Mouse (Mus musculus): ENCODE measurements around the gene Cad. TPM values are rescaled to one million over a fixed set of nuclear protein-coding genes. Genes with fewer than 3 reads are reported as not detected.
A peak's percentile ranks its signal among the peaks of the same experiment; 100 is the strongest.

The Cad gene
- total and polyA plus RNA-seq, 3 experiments = 228 to 383 (median 254) TPM

DNA sequence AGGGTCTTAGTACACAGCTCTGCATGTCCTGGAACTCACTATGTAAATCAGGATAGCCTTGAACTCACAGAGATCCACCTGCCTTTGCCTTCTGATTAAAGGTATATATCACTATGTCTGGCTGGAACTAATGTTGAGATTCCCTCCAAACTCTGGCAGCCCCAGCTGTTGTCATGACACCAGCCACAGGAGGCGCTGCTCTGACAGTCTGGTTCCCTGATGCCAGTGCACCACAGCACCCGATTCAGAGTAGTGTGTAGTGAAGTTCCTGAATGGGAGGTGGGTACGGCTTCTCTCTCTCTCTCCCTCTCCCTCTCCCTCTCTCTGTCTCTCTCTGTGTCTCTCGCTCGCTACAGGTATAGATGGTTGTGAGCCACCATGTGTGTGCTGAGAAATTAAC, 27.8 kb downstream of the Cad start:
- H3K27ac ChIP-seq (ENCODE audit: control insufficient read depth, low read depth, low read length) = no peak overlapping the region; the same call in 1 of the 2 replicates
- no peaks in the 10 kb centered on the region for H3K9me3 ChIP-seq (replicated peaks; ENCODE audit: insufficient read depth, low read length)
- peaks cover 0 to 3% of the 10 kb centered on the region in 2 experiments; a peak in 3 of 4 replicates for H3K36me3 ChIP-seq (ENCODE audit: control insufficient read depth in 1 of 2, insufficient read depth in 2 of 2, low read length in 2 of 2)
- H3K79me2 ChIP-seq (ENCODE audit: control insufficient read depth, insufficient read depth, low read length, poor library complexity) = no peaks in the 10 kb centered on the region
- peak overlapping the region; percentile 52 for H3K9ac ChIP-seq (ENCODE audit: control insufficient read depth, low read depth, low read length, poor library complexity, severe bottlenecking)
- peak overlapping the region; percentile 23 to 32; a peak in 3 of 4 replicates for H3K4me3 ChIP-seq (ENCODE audit: control insufficient read depth in 1 of 2, insufficient read depth in 1 of 2, low read depth in 2 of 2, low read length in 2 of 2)
- no peak; the same call in 1 of the 2 replicates for TF ChIP-seq ELF1 (IDR thresholded peaks at IDR 0.05; ENCODE audit: low read depth, low read length)
- 0 out of 2 replicates have a peak, but pooled peaks have one; percentile 31 for TF ChIP-seq SMC3 (IDR thresholded peaks at IDR 0.05; ENCODE audit: low read depth, low read length)
- no peak for TF ChIP-seq MYC (IDR thresholded peaks at IDR 0.05; ENCODE audit: low read depth, low read length)
- peak; percentile 45 for TF ChIP-seq RAD21 (IDR thresholded peaks at IDR 0.05; ENCODE audit: low read depth, low read length)
- peak; percentile 43; the same call in 1 of the 2 replicates for TF ChIP-seq TBP (IDR thresholded peaks at IDR 0.05; ENCODE audit: low read depth, low read length)
- TF ChIP-seq SIN3A (IDR thresholded peaks at IDR 0.05; ENCODE audit: low read length) = peak; percentile 19
- peak in 1 of 2 experiments; percentile 21; a peak in 1 of 4 replicates for TF ChIP-seq POLR2A (IDR thresholded peaks at IDR 0.05; ENCODE audit: control insufficient read depth in 1 of 2, insufficient read depth in 1 of 2, low read depth in 1 of 2, low read length in 2 of 2, poor library complexity in 1 of 2)
- peak; percentile 28; the same call in 1 of the 2 replicates for TF ChIP-seq POLR2AphosphoS2 (IDR thresholded peaks at IDR 0.05; ENCODE audit: low read length)
- TF ChIP-seq ZC3H11A (IDR thresholded peaks at IDR 0.05; ENCODE audit: low read depth, low read length) = no peak
- TF ChIP-seq MAFK (IDR thresholded peaks at IDR 0.05; ENCODE audit: borderline replicate concordance, low read depth, low read length) = no peak
- TF ChIP-seq TCF12 (IDR thresholded peaks at IDR 0.05; ENCODE audit: low read depth, low read length) = no peak
- TF ChIP-seq CTCF (IDR thresholded peaks at IDR 0.05 in 2 of 3, conservative IDR thresholded peaks at IDR 0.05 in 1 of 3; ENCODE audit: control insufficient read depth in 1 of 3, insufficient read depth in 1 of 3, low read depth in 2 of 3, low read length in 3 of 3, poor library complexity in 1 of 3, severe bottlenecking in 1 of 3) = peak; percentile 93 to 94 (median 94)
- no peak for TF ChIP-seq NRF1 (IDR thresholded peaks at IDR 0.05; ENCODE audit: insufficient read depth, low read depth, low read length, poor library complexity, severe bottlenecking)
- DNase-seq (ENCODE audit: low read depth, low spot score) = peak; percentile 93
- peaks cover 0 to 11% of the 10 kb centered on the region in 2 experiments; a peak in 2 of 4 replicates for H3K4me1 ChIP-seq (ENCODE audit: control insufficient read depth in 1 of 2, insufficient read depth in 2 of 2, low read length in 2 of 2)
- no peaks in the 10 kb centered on the region; a peak in 1 of 4 replicates for H3K27me3 ChIP-seq (ENCODE audit: control insufficient read depth in 1 of 2, insufficient read depth in 2 of 2, low read length in 2 of 2)

DNA sequence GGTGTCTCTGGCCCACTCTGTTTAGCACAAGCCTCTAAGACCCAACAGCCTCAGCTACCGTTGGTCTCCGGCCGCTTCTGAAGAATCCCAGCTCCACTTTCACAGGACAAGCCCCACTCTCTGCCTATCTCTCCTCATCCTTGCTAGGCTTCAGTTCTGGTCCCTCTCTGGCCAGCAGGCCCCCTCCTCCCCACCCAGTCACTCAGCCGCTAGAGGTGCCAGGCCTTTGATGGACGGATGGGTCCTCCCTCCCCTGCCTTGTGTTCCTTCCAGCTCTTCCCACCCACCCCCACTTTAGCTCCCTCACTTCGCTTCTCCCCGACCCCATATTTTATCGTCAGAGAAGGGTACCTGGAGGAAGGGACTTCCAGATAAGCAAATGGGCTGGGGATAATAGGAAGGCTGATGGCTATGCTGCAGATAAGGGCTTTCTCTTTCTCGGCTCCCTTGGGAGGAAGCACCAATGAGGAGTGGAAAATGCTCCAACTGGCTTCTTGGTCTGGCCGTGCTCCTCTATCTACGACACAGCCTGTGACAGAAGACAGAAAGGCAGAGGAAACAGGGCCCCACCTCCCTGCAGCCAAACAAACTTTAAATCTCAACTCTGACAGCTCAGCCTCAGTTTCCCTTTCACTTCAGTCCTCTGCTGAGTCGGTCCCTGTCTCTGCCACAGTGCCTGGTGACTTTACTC, 28.5 kb downstream of the Cad start:
- Histone ChIP-seq H3K4me1 (ENCODE audit: control insufficient read depth in 1 of 2, insufficient read depth in 2 of 2, low read length in 2 of 2) (peaks cover 0 to 11% of the 10 kb centered on the region in 2 experiments; a peak in 2 of 4 replicates), H3K9ac (ENCODE audit: control insufficient read depth, low read depth, low read length, poor library complexity, severe bottlenecking) (peak overlapping the region; percentile 52), H3K36me3 (ENCODE audit: control insufficient read depth in 1 of 2, insufficient read depth in 2 of 2, low read length in 2 of 2) (peaks cover 0 to 3% of the 10 kb centered on the region in 2 experiments; a peak in 3 of 4 replicates), H3K79me2 (ENCODE audit: control insufficient read depth, insufficient read depth, low read length, poor library complexity) (no peaks in the 10 kb centered on the region), H3K27ac (ENCODE audit: control insufficient read depth, low read depth, low read length) (no peak overlapping the region; the same call in 1 of the 2 replicates), H3K9me3 (replicated peaks; ENCODE audit: insufficient read depth, low read length) (no peaks in the 10 kb centered on the region), H3K4me3 (ENCODE audit: control insufficient read depth in 1 of 2, insufficient read depth in 1 of 2, low read depth in 2 of 2, low read length in 2 of 2) (peak overlapping the region; percentile 23 to 32; a peak in 3 of 4 replicates), H3K27me3 (ENCODE audit: control insufficient read depth in 1 of 2, insufficient read depth in 2 of 2, low read length in 2 of 2) (peaks cover 0 to 4% of the 10 kb centered on the region in 2 experiments; a peak in 2 of 4 replicates)
- TF ChIP-seq EP300 (IDR thresholded peaks at IDR 0.05; ENCODE audit: low read depth in 1 of 2, low read length in 2 of 2) (peak; percentile 22 to 50; a peak in 2 of 4 replicates), E2F4 (IDR thresholded peaks at IDR 0.05; ENCODE audit: borderline replicate concordance, low read depth, low read length) (no peak), TAL1 (IDR thresholded peaks at IDR 0.05; ENCODE audit: low read length) (peak; percentile 16; the same call in 1 of the 2 replicates), SIN3A (IDR thresholded peaks at IDR 0.05; ENCODE audit: low read length) (no peak), GATA1 (IDR thresholded peaks at IDR 0.05; ENCODE audit: low read depth, low read length) (peak; percentile 76)
- peak; percentile 66 for DNase-seq (ENCODE audit: low read depth, low spot score)
